Mouse (Mus musculus) CH12.LX (cell line): ENCODE measurements around the gene Eva1b. TPM values are rescaled to one million over a fixed set of nuclear protein-coding genes. Genes with fewer than 3 reads are reported as not detected.
"Not testable (repeated sequence)": the region's sequence is repeated elsewhere in the genome, so short reads cannot be mapped to it uniquely, and the experiment has no call there.

Experiments used
- DNase-seq: peaks from one replicate; pipeline ENCODE4 v3.0.0-alpha.2; 2013; ENCODE audit errors: extremely low read depth
- H3K27ac ChIP-seq: 2 replicates; pipeline ENCODE4 v1.5.1; 2012; ENCODE audit warnings: low read depth, mild to moderate bottlenecking, control low read depth, moderate library complexity; ENCODE audit not compliant: insufficient read depth
- H3K27me3 ChIP-seq: replicated peaks from 2 replicates; pipeline ENCODE3; 2012; ENCODE audit warnings: inconsistent platforms
- H3K36me3 ChIP-seq, 2 experiments: replicated peaks in 1 of 2; 2 replicates each; pipeline versions ENCODE3 to v1.6.1; 2012; ENCODE audit warnings: inconsistent platforms in 1 of 2, low read length in 1 of 2, mild to moderate bottlenecking in 1 of 2, mixed read lengths in 1 of 2, moderate library complexity in 1 of 2; ENCODE audit not compliant: control insufficient read depth in 1 of 2, insufficient read depth in 1 of 2
- H3K4me1 ChIP-seq, 2 experiments: 2 replicates each; pipeline ENCODE4 v1.6.1; 2012; ENCODE audit warnings: inconsistent platforms in 1 of 2, moderate library complexity in 1 of 2; ENCODE audit not compliant: insufficient read depth in 2 of 2, control insufficient read depth in 1 of 2
- H3K4me2 ChIP-seq: 2 replicates; pipeline ENCODE4 v1.6.1; 2012; ENCODE audit warnings: low read depth, mild to moderate bottlenecking, control low read depth; ENCODE audit not compliant: poor library complexity, insufficient read depth, severe bottlenecking
- H3K4me3 ChIP-seq, 3 experiments: fragments of 150-350 bp in 1 of 3; sonication (generic) in 1 of 3; replicated peaks in 1 of 3; 2 replicates each; pipeline versions ENCODE3 to v1.5.1; 2011 to 2012; ENCODE audit warnings: low read depth in 2 of 3, low read length in 2 of 3, mild to moderate bottlenecking in 2 of 3, moderate library complexity in 2 of 3, control low read depth in 1 of 3, improper control_type of control experiment in 1 of 3, inconsistent platforms in 1 of 3, mixed read lengths in 1 of 3; ENCODE audit not compliant: poor library complexity in 1 of 3
- H3K79me2 ChIP-seq: replicated peaks from 2 replicates; pipeline ENCODE4 v1.6.1; 2012; ENCODE audit warnings: mild to moderate bottlenecking, moderate library complexity; ENCODE audit not compliant: control insufficient read depth, poor library complexity, insufficient read depth, severe bottlenecking; ENCODE audit errors: extremely low read depth
- H3K9ac ChIP-seq: 2 replicates; pipeline ENCODE4 v1.6.1; 2012; ENCODE audit warnings: low read depth, mild to moderate bottlenecking, control low read depth, moderate library complexity; ENCODE audit not compliant: insufficient read depth
- H3K9me3 ChIP-seq: replicated peaks from 2 replicates; pipeline ENCODE3; 2012; ENCODE audit warnings: low read length, inconsistent platforms, mixed read lengths
- GABPA ChIP-seq: IDR thresholded peaks from 2 replicates; pipeline ENCODE4 v1.6.1; 2012; ENCODE audit warnings: low read depth, low read length, improper control_type of control experiment, inconsistent platforms; ENCODE audit not compliant: insufficient replicate concordance
- HCFC1 ChIP-seq: IDR thresholded peaks from 2 replicates; pipeline ENCODE4 v1.6.1; 2012; ENCODE audit warnings: low read depth, mild to moderate bottlenecking, inconsistent platforms, low read length, improper control_type of control experiment
- JUN ChIP-seq: IDR thresholded peaks from 2 replicates; pipeline ENCODE4 v1.6.1; 2011; ENCODE audit warnings: low read depth, mild to moderate bottlenecking, low read length, improper control_type of control experiment, moderate library complexity; ENCODE audit not compliant: insufficient read depth
- MAFK ChIP-seq: IDR thresholded peaks from 2 replicates; pipeline ENCODE4 v1.6.1; 2011; ENCODE audit warnings: low read length, improper control_type of control experiment; ENCODE audit not compliant: insufficient replicate concordance
- MAX ChIP-seq: IDR thresholded peaks from 2 replicates; pipeline ENCODE4 v1.6.1; 2011; ENCODE audit warnings: low read length, improper control_type of control experiment
- MAZ ChIP-seq: IDR thresholded peaks from 2 replicates; pipeline ENCODE4 v1.6.1; 2012; ENCODE audit warnings: low read depth, mild to moderate bottlenecking, inconsistent platforms, low read length, improper control_type of control experiment, moderate library complexity
- RAD21 ChIP-seq: IDR thresholded peaks from 2 replicates; pipeline ENCODE4 v1.6.1; 2011; ENCODE audit warnings: low read depth, mild to moderate bottlenecking, low read length, improper control_type of control experiment, moderate library complexity
- UBTF ChIP-seq: IDR thresholded peaks from 2 replicates; pipeline ENCODE4 v1.6.1; 2012; ENCODE audit warnings: low read depth, mild to moderate bottlenecking, inconsistent platforms, low read length, improper control_type of control experiment, moderate library complexity
- dilution Hi-C: fragments of 300-500 bp; cut with MboI; formaldehyde crosslinking; loops from 2 replicates; pipeline ENCODE4 v1.14.3; 2020; ENCODE audit warnings: low sequenced_read_pairs; ENCODE audit not compliant: extremely low pct_unique_long_range_greater_than_20kb, extremely low pct_ligation_motif_present
- in situ Hi-C: fragments of 300-500 bp; cut with MboI; formaldehyde crosslinking; loops from 3 replicates; pipeline ENCODE4 v1.14.3; 2019; ENCODE audit warnings: low sequenced_read_pairs, low pct_ligation_motif_present, low pct_unique_long_range_greater_than_20kb, mixed read lengths
- polyA plus RNA-seq: library from polyadenylated mRNA; unstranded; fragments of >175 nt; gene quantifications from 2 replicates; pipeline ENCODE4 v1.2.1, GENCODE M21; 2012; ENCODE audit warnings: low read depth; ENCODE audit not compliant: insufficient read length
- total RNA-seq, 2 experiments: library from RNA; depleted of rRNA; stranded (reverse); fragments of 300-350 nt in 1 of 2; fragments of >200 nt in 1 of 2; gene quantifications; 2 replicates each; pipeline ENCODE4 v1.2.3; 2012 to 2014

Eva1b gene
- total and polyA plus RNA-seq, 3 experiments, result 0.97 to 4.3 (median 1.3) TPM

DNA sequence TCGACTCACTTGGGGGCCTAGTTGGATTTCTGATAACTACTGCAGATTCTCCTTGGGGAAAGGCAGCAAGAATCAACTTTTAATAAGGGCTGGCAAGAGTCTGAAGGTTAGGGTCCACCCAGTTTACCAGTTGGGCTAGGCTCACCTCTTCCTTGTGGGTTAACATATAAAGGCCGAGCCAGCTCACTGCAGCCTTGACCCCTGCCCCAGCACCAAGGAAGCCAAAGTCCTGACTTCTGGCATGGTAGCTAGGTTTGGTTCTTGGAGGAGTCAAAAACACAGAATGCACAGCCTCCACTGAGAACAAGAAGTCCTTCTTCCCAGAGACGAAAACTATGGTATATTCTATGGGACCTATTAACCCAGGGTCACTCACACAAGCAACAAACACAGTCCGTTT is 16.1 kb downstream of the Eva1b start:
- no peak for TF ChIP-seq RAD21
- Histone ChIP-seq H3K9ac (no peak overlapping the region), H3K36me3 (peaks cover 37 to 65% of the 10 kb centered on the region in 2 experiments), H3K79me2 (no peaks in the 10 kb centered on the region), H3K27me3 (no peaks in the 10 kb centered on the region), H3K4me3 (no peak overlapping the region), H3K9me3 (no peaks in the 10 kb centered on the region), H3K27ac (no peak overlapping the region), H3K4me2 (no peak overlapping the region), H3K4me1 (no peaks in the 10 kb centered on the region)
- dilution Hi-C loops, result no loop called here
- no peak for DNase-seq
- in situ Hi-C loops, result no loop called here

DNA sequence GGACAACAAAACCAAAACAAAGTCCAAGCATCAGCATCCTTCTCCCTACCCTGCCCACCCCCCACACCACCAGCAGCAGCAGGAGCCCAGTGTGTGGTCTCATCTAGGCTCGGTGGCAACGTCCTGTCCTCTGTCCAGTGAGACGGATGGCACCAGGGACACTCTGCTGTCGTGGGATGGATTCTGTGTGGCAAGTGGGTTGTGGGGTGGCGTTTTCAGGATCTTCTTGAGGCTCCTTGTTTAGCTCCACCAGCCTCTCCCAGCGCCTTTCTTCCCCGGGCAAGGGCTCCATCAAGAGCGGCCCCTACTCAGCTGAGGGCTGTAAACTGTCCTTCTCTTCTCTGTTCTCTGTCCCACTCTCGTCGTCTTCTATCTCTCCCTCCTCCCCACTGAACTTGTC is 17.5 kb downstream of the Eva1b start:
- H3K4me2 ChIP-seq, H3K9ac ChIP-seq, in situ Hi-C loops, DNase-seq, H3K79me2 ChIP-seq, H3K27ac ChIP-seq, H3K4me3 ChIP-seq, dilution Hi-C loops, H3K27me3 ChIP-seq, H3K9me3 ChIP-seq, H3K4me1 ChIP-seq: not testable (repeated sequence)
- peaks cover 48 to 74% of the 10 kb centered on the region in 2 experiments for H3K36me3 ChIP-seq

DNA sequence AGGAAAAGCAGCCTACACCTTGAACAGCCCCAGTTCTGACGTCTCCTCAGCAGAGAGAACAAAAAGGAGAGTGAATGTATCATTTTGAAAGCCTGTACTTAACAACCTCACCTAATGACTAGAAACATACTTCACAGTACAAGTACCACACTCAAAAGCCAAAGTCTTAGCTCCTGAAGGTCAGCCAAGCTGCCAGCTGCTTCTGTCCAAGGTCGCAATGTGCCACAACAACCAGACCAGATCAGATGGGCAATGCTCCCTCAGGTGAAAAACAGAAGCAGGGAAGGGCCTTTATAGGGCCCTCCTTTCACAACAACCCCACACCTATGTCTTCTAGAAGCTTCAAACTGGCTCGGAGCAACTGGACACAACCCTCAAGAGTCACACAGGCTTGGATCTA is 18.5 kb downstream of the Eva1b start:
- Histone ChIP-seq H3K9ac (no peak overlapping the region), H3K27me3 (no peaks in the 10 kb centered on the region), H3K27ac (no peak overlapping the region), H3K4me1 (peaks cover 0 to 8% of the 10 kb centered on the region in 2 experiments; a peak in 2 of 4 replicates), H3K79me2 (no peaks in the 10 kb centered on the region; the same call in 1 of the 2 replicates), H3K9me3 (no peaks in the 10 kb centered on the region), H3K36me3 (peaks cover 56 to 79% of the 10 kb centered on the region in 2 experiments), H3K4me2 (no peak overlapping the region), H3K4me3 (no peak overlapping the region)
- dilution Hi-C loops, result no loop called here
- TF ChIP-seq GABPA (no peak), MAX (no peak), MAZ (no peak), MAFK (no peak)
- in situ Hi-C loops, result no loop called here
- DNase-seq, result no peak

DNA sequence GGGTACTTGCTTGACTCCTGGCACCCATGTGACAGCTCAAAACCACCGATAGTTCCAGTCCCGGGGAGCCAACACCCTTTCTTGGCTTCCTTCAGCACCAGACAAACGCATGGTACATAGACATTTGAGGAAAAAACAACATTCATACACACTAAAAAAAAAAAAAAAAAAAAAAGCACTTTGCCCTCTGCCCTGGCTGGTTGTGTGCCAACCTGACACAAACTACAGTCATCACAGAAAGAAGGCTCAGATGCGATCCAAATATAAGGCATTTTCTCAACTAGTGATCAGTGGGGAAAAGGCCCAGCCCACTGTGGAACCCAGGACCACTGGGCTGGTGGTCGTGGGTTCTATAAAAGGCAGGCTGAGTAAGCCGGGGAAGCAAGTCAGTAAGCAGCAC is 21.3 kb downstream of the Eva1b start:
- in situ Hi-C loops, result no loop called here
- Histone ChIP-seq H3K27me3 (no peaks in the 10 kb centered on the region), H3K4me1 (peaks cover 0 to 8% of the 10 kb centered on the region in 2 experiments; a peak in 2 of 4 replicates), H3K4me3 (no peak overlapping the region), H3K36me3 (peaks cover 68 to 82% of the 10 kb centered on the region in 2 experiments), H3K27ac (no peak overlapping the region), H3K9ac (no peak overlapping the region), H3K9me3 (no peaks in the 10 kb centered on the region), H3K79me2 (no peaks in the 10 kb centered on the region; the same call in 1 of the 2 replicates), H3K4me2 (no peak overlapping the region)
- dilution Hi-C loops, result no loop called here
- DNase-seq, result no peak
- TF ChIP-seq HCFC1 (no peak), UBTF (no peak), JUN (no peak)

DNA sequence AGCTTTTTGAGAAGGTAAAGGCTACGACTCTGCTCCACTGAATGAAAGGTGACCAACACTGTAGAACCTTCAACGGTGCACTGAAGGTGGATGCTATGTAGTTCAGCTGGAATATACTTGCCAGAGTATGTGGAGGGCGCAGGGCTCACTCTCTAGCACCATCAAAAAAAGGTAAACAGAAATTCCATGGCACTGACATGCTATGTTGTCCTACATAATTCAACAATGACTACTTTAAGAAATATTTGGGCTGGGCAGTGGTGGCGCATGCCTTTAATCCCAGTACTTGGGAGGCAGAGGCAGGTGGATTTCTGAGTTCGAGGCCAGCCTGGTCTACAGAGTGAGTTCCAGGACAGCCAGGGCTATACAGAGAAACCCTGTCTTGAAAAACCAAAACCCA is 23.2 kb downstream of the Eva1b start:
- in situ Hi-C loops, H3K27me3 ChIP-seq, H3K9ac ChIP-seq, H3K4me3 ChIP-seq, H3K4me2 ChIP-seq, DNase-seq, H3K4me1 ChIP-seq, H3K79me2 ChIP-seq, dilution Hi-C loops, H3K9me3 ChIP-seq, H3K27ac ChIP-seq: not testable (repeated sequence)
- peaks cover 73 to 93% of the 10 kb centered on the region in 2 experiments for H3K36me3 ChIP-seq
